Comparison of ENCODE assay signal across 8 mouse cellular contexts in the genomic region with DNA sequence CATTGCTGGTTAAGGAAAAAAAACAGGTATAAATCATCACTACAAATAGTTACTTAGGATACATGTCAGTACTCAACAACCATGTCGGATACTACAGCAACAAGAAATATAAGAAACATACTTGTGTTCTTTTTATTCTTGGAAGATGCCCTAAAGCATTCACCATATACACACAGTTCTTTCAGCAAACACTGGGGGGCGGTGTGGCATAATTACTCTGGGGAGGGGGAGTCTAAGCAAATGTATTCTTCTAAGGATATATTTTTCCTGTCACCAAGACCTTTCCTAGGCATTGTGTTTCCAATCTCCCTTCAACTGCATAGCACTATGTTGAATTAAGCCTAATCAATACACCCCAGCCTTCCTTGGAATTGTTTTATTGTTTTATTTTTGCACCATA. TPM values are rescaled to one million over a fixed set of nuclear protein-coding genes. Genes with fewer than 3 reads are reported as not detected.
DNase-seq lines count a peak whose midpoint lies in the region; ATAC-seq and TF ChIP-seq lines count a peak whose summit lies in the region.

No protein-coding gene starts in this region.

- ATAC-seq in kidney, embryonic 14.5 days (ENCODE audit: low FRiP score, low TSS enrichment): no peak

- TF ChIP-seq POLR2A in kidney, adult 2 months (IDR thresholded peaks at IDR 0.05; ENCODE audit: low read depth, low read length): no peak

- no peaks in the 10 kb centered on the region for H3K36me3 ChIP-seq in kidney, adult 2 months (ENCODE audit: control insufficient read depth, insufficient read depth, low read length)
- H3K36me3 ChIP-seq in kidney, embryonic 14.5 days (ENCODE audit: control insufficient read depth, insufficient read depth, low read length): no peaks in the 10 kb centered on the region
- H3K36me3 ChIP-seq in embryonic facial prominence, embryonic 10.5 days (replicated peaks): no peaks in the 10 kb centered on the region

- H3K27me3 ChIP-seq in kidney, adult 2 months (replicated peaks; ENCODE audit: control insufficient read depth, insufficient read depth, low read length): peaks cover 1% of the 10 kb centered on the region; the same call in 1 of the 2 replicates
- peaks cover 7% of the 10 kb centered on the region; the same call in 1 of the 2 replicates for H3K27me3 ChIP-seq in kidney, embryonic 14.5 days (ENCODE audit: control insufficient read depth, insufficient read depth, low read length)
- H3K27me3 ChIP-seq in embryonic facial prominence, embryonic 10.5 days (replicated peaks; ENCODE audit: low read depth, poor library complexity, severe bottlenecking): peaks cover 18% of the 10 kb centered on the region

- peaks cover 4% of the 10 kb centered on the region; the same call in 1 of the 2 replicates for H3K4me1 ChIP-seq in kidney, adult 2 months (ENCODE audit: control insufficient read depth, insufficient read depth, low read length)
- no peaks in the 10 kb centered on the region for H3K4me1 ChIP-seq in kidney, embryonic 14.5 days (ENCODE audit: control insufficient read depth, insufficient read depth, low read length)
- peaks cover 9% of the 10 kb centered on the region for H3K4me1 ChIP-seq in embryonic facial prominence, embryonic 10.5 days

- no peak overlapping the region for H3K9ac ChIP-seq in kidney, embryonic 14.5 days (ENCODE audit: low read depth, low read length)

- no peak for TF ChIP-seq CTCF in kidney, adult 2 months (conservative IDR thresholded peaks at IDR 0.05; ENCODE audit: insufficient read depth, insufficient read length, low read depth, low read length)

- no peak overlapping the region for H3K4me2 ChIP-seq in kidney, embryonic 14.5 days (replicated peaks; ENCODE audit: low read depth, low read length)

- no peak overlapping the region for H3K4me3 ChIP-seq in kidney, adult 2 months (ENCODE audit: insufficient read depth, low read depth, low read length)
- H3K4me3 ChIP-seq in kidney, embryonic 14.5 days (ENCODE audit: low read length): no peak overlapping the region
- H3K4me3 ChIP-seq in embryonic facial prominence, embryonic 10.5 days: no peak overlapping the region

- WGBS in kidney, adult 2 months: 14% methylated on average over 2 of the region's 2 CpGs
- 10% methylated on average over 2 of the region's 2 CpGs for WGBS in kidney, embryonic 14.5 days
- 5% methylated on average over 2 of the region's 2 CpGs for WGBS in embryonic facial prominence, embryonic 10.5 days

- DNase-seq in adrenal gland, postnatal 14 days: peak; percentile 29
- DNase-seq in adrenal gland, adult 8-10 months: no peak
- peak; percentile 16 for DNase-seq in kidney, adult 2 months
- DNase-seq in 3T3-L1 (ENCODE audit: low read depth, low spot score): peak; percentile 83
- DNase-seq in embryonic facial prominence, embryonic 10.5 days (ENCODE audit: low spot score): peak; percentile 67
- DNase-seq in yolk sac, embryonic 10.5 days (ENCODE audit: low spot score): no peak
- no peak for DNase-seq in gastrocnemius, postnatal 25 days

- H3K9me3 ChIP-seq in kidney, embryonic 14.5 days (ENCODE audit: control insufficient read depth, low read length): no peaks in the 10 kb centered on the region
- no peaks in the 10 kb centered on the region for H3K9me3 ChIP-seq in embryonic facial prominence, embryonic 10.5 days

- H3K27ac ChIP-seq in kidney, adult 2 months (ENCODE audit: insufficient read depth, low read depth, low read length): no peak overlapping the region
- H3K27ac ChIP-seq in kidney, embryonic 14.5 days (ENCODE audit: low read depth, low read length): no peak overlapping the region
- no peak overlapping the region for H3K27ac ChIP-seq in embryonic facial prominence, embryonic 10.5 days (replicated peaks)

RNA-seq across cellular contexts. Expression of gene Pcdh17, which starts 2.5 kb away (rescaled TPM):
- total RNA-seq in adrenal gland, postnatal 14 days (2021): 12.4 and 14.2 TPM in 2 replicates
- 1 to 10 TPM; 3.8 to 7.7 (median 4.9) TPM for total RNA-seq in adrenal gland, adult 8-10 months (2022)
- polyA plus RNA-seq in kidney, adult 2 months (2012; rRNA removed): 5.0 and 5.2 TPM in 2 replicates
- polyA plus RNA-seq in kidney, embryonic 14.5 days (2014; fragmentation: Nextera tagmentation; extraction: Ambion mirVana): 7.1 and 7.9 TPM in 2 replicates
- 6.6 and 6.7 TPM in 2 replicates for polyA plus RNA-seq in embryonic facial prominence, embryonic 10.5 days (2016; fragmentation: Nextera tagmentation; extraction: Ambion mirVana)
- total RNA-seq in gastrocnemius, postnatal 25 days (2021): under 1 TPM; 0.69 to 0.83 TPM

Comparison
In these comparisons a context has a peak if more than half of its experiments do, and no peak if none do; other contexts are left out.
1. DNase-seq: peak in adrenal gland, postnatal 14 days (single experiment), kidney, adult 2 months (single experiment), 3T3-L1 (single experiment) and embryonic facial prominence, embryonic 10.5 days (single experiment); none in adrenal gland, adult 8-10 months (single experiment), yolk sac, embryonic 10.5 days (single experiment) and gastrocnemius, postnatal 25 days (single experiment).